Mouse (Mus musculus): ENCODE measurements around the gene Scn5a. TPM values are rescaled to one million over a fixed set of nuclear protein-coding genes. Genes with fewer than 3 reads are reported as not detected.

Gene Scn5a
- polyA plus RNA-seq, 1 experiment: 2.2 TPM

DNA sequence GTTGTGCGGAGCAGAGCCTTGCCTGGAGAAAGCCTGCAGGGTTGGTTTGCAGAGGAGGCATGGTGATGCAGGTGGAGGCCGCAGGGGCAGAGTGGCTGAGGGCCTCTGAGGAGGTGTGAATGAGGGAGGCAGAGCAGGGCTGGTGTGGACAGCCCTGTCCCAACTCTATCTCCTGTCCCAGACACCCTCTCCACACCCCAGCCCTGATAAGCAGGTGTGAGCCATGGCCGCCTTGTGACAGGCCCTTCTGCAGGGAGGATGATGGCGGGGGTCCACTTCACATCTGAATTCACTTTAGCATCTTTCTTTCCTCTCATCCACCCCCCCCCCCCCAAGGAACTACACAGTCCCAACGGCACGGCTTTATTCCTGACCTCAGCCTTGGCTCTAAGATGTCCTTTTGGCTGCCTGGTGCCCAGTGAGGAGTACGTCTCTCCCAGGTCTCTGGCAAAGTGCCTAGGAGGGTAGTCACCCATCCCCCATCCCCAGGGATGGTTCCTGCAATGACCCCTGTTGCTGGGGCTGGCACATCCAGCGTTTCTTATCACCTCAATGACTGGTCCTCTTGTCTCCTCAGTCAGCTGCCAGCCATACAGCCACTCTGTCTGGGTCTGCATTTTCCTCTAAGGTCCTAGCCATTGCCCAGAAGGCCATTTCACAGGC, 109.0 kb downstream of the Scn5a start:
- DNase-seq (ENCODE audit: extremely low spot score in 1 of 2, low spot score in 1 of 2): no peak

DNA sequence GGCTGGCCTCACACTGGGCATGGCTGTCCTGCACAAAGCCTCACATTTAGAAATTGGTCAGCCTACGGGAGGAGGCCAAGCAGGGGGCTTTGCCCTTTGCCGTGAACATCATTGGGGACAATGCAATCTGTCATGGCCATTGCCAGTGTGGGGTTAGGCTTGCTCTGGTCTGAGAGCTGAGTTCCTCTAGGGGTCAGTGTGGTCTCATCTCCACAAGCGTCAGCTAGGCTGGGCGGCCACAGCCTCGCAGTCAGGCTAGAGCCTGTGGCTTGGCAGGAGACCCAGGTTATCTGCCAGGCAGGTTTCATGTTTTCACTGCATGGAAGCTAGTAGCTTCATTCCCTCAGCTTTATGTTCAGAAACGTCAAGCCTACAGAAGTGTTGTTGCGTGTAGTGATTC, 113.2 kb downstream of the Scn5a start:
- DNase-seq (ENCODE audit: extremely low spot score in 1 of 2, low spot score in 1 of 2): peak in 1 of 2 experiments; percentile 25

DNA sequence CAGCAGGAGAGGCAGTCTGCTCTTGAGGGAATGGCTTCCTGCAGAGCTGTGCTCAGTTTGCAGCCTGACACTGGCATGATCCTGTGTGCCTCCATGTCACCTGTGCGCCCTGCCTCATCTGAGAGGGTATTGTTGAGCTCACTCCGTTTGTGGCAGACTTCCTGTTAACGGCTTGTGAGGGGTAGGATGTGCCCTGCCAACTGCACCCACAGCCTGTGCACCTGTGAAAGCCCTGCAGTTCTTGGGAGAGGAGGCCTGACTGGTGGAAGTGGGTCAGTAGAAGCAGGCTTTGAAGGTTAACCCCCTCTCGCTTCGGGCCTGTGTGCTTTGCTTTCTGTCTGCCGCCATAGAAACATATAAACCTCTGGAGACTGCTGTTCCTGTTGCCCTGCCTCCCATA, 113.8 kb downstream of the Scn5a start:
- no peak for DNase-seq (ENCODE audit: extremely low spot score in 1 of 2, low spot score in 1 of 2)

DNA sequence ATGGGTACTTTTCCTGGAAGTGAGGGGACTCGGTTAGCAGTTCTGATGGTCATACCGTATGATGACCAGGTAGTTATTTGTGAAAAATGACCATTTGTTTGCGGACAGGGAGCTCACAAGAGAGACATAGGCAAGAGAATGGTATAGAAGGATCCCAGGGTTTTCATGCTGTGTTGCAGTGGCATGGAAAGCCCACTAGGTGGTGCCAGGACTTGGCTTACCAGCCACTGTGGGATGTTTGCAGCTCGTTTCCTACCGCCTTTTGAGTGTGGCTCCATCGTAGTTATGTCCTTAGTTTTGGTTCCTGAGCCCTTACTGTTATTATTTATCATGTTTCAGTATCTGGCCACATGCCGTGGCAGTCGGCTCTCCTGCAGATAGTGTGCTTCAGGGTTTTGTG, 118.4 kb downstream of the Scn5a start:
- DNase-seq (ENCODE audit: extremely low spot score in 1 of 2, low spot score in 1 of 2): peak; percentile 42 to 88

DNA sequence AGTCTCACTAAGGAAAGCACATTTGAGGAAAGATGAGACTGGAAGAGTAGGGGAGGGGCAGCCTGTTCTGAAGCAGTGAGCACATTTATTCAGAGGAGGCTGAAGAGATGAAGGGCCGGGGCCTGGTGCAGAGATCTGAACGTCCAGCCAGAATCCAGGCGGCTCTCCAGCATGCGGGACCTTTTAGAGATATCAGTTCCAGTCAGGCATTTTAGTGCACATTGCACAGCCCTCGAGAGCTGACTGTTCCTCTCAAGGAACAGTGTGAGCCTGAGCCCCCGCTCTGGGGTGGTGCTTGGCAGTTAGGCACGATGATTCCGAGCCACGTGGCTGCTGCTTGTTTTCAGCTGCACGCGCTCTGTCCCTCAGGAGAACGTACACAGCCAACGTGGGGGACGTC, 121.7 kb downstream of the Scn5a start:
- no peak for DNase-seq (ENCODE audit: extremely low spot score in 1 of 2, low spot score in 1 of 2)

DNA sequence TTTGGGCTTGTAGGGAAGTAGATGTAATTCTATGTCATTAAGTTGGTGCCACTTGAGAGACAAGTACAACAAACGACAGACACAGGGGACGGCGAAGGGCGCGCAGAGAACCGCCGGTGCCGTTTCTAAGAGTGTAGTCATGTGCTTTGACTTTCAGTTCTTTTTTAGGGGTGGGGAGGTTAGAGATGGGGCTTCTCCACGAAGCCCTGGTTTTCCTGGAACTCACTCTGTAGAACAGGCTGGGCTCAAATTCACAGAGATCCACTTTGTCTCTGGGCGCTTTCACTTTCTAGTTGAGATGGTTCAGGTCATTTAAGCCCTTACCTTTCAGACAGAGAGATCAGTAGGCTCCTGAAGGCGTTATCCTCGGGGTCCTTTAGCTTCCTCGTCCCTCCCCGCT, 122.8 kb downstream of the Scn5a start:
- DNase-seq (ENCODE audit: extremely low spot score in 1 of 2, low spot score in 1 of 2): no peak

DNA sequence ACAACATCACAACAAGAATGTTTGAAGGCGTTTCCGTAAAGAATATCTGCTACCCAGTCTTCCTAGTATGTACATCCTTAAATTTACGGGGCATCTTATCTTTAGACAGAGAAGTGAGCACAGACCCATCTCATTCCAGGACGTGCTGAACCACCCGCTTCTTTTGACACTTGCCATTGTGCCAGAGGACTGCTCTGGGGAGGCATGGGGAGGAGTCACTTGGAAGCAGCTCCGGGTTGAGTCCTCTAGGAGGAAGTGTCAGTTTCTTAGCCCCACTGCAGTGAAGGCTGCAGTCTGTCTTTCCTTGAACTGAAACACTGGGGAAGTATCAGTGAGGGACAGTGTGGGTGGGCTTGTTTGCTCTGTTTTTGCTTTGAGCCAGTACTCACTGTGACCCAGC, 133.1 kb downstream of the Scn5a start:
- DNase-seq (ENCODE audit: extremely low spot score in 1 of 2, low spot score in 1 of 2): no peak

DNA sequence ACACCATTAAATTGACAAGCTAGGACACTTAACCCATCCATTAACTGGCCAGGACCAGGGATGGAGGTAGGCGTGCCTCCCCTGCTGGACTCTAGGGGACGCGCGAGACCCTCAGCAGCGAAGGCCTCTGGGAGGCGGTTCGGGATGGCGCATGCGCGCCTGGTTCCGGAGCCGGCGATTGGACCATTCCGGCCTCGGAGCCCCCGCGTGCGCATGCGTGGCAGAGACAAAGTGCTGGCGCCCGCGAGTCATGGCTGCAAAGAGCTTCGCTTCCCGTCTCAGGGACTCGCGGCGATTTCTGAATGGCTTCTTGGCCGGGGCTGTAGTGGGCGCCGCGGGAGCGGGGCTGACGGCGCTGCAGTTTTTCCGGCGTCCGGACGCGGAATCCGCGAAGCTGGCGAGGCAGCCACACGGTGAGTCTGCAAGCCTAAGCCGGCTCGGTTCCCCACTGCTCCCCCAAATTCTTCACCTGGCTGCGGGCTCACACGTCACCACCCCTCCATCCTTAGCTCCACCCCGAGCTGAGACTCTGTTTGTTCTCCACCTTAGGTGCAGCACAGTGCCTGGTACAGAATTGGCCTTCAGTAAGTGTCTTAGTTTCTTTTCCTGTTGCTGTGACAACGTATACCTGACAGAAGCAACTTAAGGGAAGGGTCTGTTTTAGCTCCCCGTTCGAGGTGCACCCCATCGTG, 133.9 kb downstream of the Scn5a start, which contains the start of gene Exog:
Exog (plus strand) TSS at position 206 of the 692 bp plus-strand sequence.
- peak; percentile 95 to 100 for DNase-seq (ENCODE audit: extremely low spot score in 1 of 2, low spot score in 1 of 2)

DNA sequence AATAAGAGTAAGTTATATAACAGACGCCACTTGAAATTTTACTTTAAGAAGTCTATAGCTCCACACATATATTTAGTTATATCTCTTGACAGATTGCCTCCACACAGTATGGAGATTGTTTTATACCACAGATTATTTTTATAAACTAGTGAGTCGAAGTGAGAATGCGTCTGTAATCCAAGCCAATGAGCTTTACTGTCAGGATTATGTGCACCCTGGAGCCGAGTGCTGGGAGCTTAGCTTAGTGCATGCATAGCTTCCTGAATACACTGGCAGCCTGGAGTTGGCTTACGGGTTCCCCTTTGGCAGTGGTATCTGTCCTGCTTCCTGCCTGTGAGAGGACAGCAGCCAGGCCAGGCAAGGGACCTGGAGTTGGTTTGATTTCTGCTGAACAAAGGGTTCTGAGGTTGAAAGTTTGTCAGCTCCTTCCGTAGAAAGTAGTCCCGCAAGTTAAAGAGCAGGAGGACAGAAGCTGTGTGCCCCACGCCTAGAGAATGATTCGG, 140.3 kb downstream of the Scn5a start:
- peak in 1 of 2 experiments; percentile 52 for DNase-seq (ENCODE audit: extremely low spot score in 1 of 2, low spot score in 1 of 2)

DNA sequence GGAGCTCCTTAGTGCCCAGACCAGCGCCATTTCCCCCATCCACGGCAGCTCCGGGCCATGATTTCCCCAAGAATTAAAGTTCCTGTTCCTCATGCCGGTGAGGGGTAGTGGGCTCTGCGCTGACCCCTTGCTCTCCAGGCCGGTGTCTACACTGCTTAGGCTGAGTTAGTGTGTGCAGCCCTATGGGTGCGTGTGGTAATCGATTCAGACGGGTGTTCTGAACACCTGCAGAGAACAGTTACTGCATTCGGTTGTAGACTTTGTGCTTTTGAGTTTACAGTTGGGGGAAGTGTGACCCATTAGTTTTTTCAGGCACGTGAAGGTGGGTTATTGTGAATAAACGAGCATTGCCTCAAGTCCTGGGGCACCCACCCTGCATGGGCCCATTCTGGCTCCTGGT, 140.8 kb downstream of the Scn5a start:
- DNase-seq (ENCODE audit: extremely low spot score in 1 of 2, low spot score in 1 of 2): no peak

DNA sequence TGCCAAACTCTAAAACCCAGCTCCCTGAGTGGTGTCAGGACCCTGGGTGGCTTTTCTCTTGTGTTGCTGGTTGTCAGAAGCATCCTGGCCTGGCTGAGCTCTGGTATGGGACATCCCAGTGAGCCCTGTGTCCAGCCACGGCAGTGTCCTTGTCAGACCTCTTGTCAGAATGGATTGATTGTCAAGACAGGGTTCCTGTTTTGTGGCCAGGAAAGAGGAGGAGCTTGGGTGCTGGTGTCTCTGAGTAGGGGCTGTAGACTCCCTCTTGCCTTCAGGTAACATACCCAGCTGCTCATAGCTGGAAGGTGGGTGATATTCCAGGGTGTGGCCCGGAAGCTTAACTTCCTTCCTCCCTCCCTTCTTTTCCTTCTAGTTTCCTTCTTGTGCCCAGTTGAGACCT, 143.0 kb downstream of the Scn5a start:
- no peak for DNase-seq (ENCODE audit: extremely low spot score in 1 of 2, low spot score in 1 of 2)

Other genes starting within 250 kb of the Scn5a start
- gene Acaa1a, start 239.3 kb downstream of the Scn5a start, polyA plus RNA-seq (2012; rRNA removed): 132 and 141 TPM in 2 replicates
- gene Myd88, start 237.6 kb downstream of the Scn5a start, polyA plus RNA-seq (2012; rRNA removed): 5.2 and 5.5 TPM in 2 replicates
- gene Xylb, start 221.6 kb downstream of the Scn5a start, polyA plus RNA-seq (2012; rRNA removed): 6.8 and 7.3 TPM in 2 replicates
- gene Slc22a14, start 213.5 kb downstream of the Scn5a start, polyA plus RNA-seq (2012; rRNA removed): not detected in 2 replicates
- gene Acvr2b, start 176.9 kb downstream of the Scn5a start, polyA plus RNA-seq (2012; rRNA removed): 7.7 and 8.4 TPM in 2 replicates
- gene Exog, start 134.1 kb downstream of the Scn5a start, polyA plus RNA-seq (2012; rRNA removed): 13.3 and 13.6 TPM in 2 replicates
- 0.10 and 0.17 TPM in 2 replicates for gene Scn10a, start 140.3 kb upstream of the Scn5a start, polyA plus RNA-seq (2012; rRNA removed)
- gene Scn11a, start 246.4 kb upstream of the Scn5a start, polyA plus RNA-seq (2012; rRNA removed): 0.04 TPM in 2 replicates